Mouse (Mus musculus) lung, adult 2 months (tissue): Measurements from ENCODE around the gene Spag17. TPM values are rescaled to one million over a fixed set of nuclear protein-coding genes. Genes with fewer than 3 reads are reported as not detected.

ENCODE experiments used
- DNase-seq: peaks from one replicate; pipeline ENCODE4 v3.0.0; 2022
- H3K4me1 ChIP-seq: fragments of 200-500 bp; 2 replicates; pipeline ENCODE4 v1.6.1; 2011; ENCODE audit warnings: low read length; ENCODE audit not compliant: control insufficient read depth, insufficient read depth
- H3K4me3 ChIP-seq: fragments of 200-500 bp; replicated peaks from 2 replicates; pipeline ENCODE3; 2011; ENCODE audit warnings: low read depth, mild to moderate bottlenecking, control low read depth, low read length; ENCODE audit errors: extremely low read depth
- CTCF ChIP-seq: fragments of 200-500 bp; IDR thresholded peaks from 2 replicates; pipeline ENCODE4 v1.5.1; 2011; ENCODE audit warnings: mild to moderate bottlenecking, low read length, control low read depth; ENCODE audit not compliant: insufficient read depth
- POLR2A ChIP-seq: fragments of 200-500 bp; IDR thresholded peaks from 2 replicates; pipeline ENCODE4 v1.6.1; 2011; ENCODE audit warnings: low read depth, mild to moderate bottlenecking, control low read depth, low read length, borderline replicate concordance; ENCODE audit errors: extremely low read depth
- WGBS: fragments of 180-500 bp; shearing (Covaris S2); methylation state at CpG from one replicate; pipeline ENCODE4 v1.1.7; 2018; 5-methylcytosine and 5-hydroxymethylcytosine counted together
- polyA plus RNA-seq: library from polyadenylated mRNA; depleted of rRNA; stranded (reverse); fragments of >200 nt; gene quantifications from 2 replicates; pipeline ENCODE4 v1.2.3, GENCODE M21; 2012

Gene Spag17
- polyA plus RNA-seq, 1 experiment: 1.2 TPM

GRCm38 (mm10) chr3:99964345-99964744, 79.1 kb downstream of the Spag17 start:
- WGBS: 89% methylated on average over 6 of the region's 6 CpGs
- H3K4me1 ChIP-seq: no peaks in the 10 kb centered on the region
- DNase-seq: no peak
- TF ChIP-seq POLR2A (no peak), CTCF (no peak)
- no peak overlapping the region for H3K4me3 ChIP-seq

- WGBS: 46% methylated on average over 4 of the region's 4 CpGs
- no peak for DNase-seq
- Histone ChIP-seq H3K4me3 (no peak overlapping the region), H3K4me1 (no peaks in the 10 kb centered on the region)
- TF ChIP-seq POLR2A (no peak), CTCF (no peak)
Observed at GRCm38 (mm10) chr3:99965863-99966262, 80.7 kb downstream of the Spag17 start.

GRCm38 (mm10) chr3:99966285-99966684, 81.1 kb downstream of the Spag17 start:
- TF ChIP-seq CTCF (no peak), POLR2A (no peak)
- DNase-seq: no peak
- WGBS: 57% methylated on average over 2 of the region's 2 CpGs
- no peaks in the 10 kb centered on the region for H3K4me1 ChIP-seq
- no peak overlapping the region for H3K4me3 ChIP-seq

- no peak for DNase-seq
- no peaks in the 10 kb centered on the region for H3K4me1 ChIP-seq
- WGBS: 24% methylated on average over 5 of the region's 5 CpGs
- TF ChIP-seq CTCF (no peak), POLR2A (no peak)
- H3K4me3 ChIP-seq: no peak overlapping the region
Observed at GRCm38 (mm10) chr3:99970766-99971165, 85.6 kb downstream of the Spag17 start.

GRCm38 (mm10) chr3:99981046-99981445, 95.8 kb downstream of the Spag17 start:
- DNase-seq: no peak
- Histone ChIP-seq H3K4me3 (no peak overlapping the region), H3K4me1 (no peaks in the 10 kb centered on the region)
- TF ChIP-seq POLR2A (no peak), CTCF (no peak)
- WGBS: 53% methylated on average over 7 of the region's 7 CpGs

- no peak for TF ChIP-seq POLR2A
- no peak for TF ChIP-seq CTCF
- H3K4me1 ChIP-seq: no peaks in the 10 kb centered on the region
- DNase-seq: no peak
- H3K4me3 ChIP-seq: no peak overlapping the region
- 70% methylated on average over 1 of the region's 1 CpGs for WGBS
Observed at GRCm38 (mm10) chr3:100004676-100005075, 119.5 kb downstream of the Spag17 start.

- H3K4me3 ChIP-seq: no peak overlapping the region
- DNase-seq: no peak
- no peaks in the 10 kb centered on the region for H3K4me1 ChIP-seq
- no peak for TF ChIP-seq CTCF
- TF ChIP-seq POLR2A: no peak
Observed at GRCm38 (mm10) chr3:100009807-100010206, 124.6 kb downstream of the Spag17 start.

- no peak for TF ChIP-seq POLR2A
- no peak for TF ChIP-seq CTCF
- Histone ChIP-seq H3K4me1 (no peaks in the 10 kb centered on the region), H3K4me3 (no peak overlapping the region)
- no peak for DNase-seq
- WGBS: 82% methylated on average over 1 of the region's 1 CpGs
Observed at GRCm38 (mm10) chr3:100014110-100014509, 128.9 kb downstream of the Spag17 start.

GRCm38 (mm10) chr3:100031291-100031690, 146.1 kb downstream of the Spag17 start:
- H3K4me3 ChIP-seq: no peak overlapping the region
- TF ChIP-seq POLR2A (no peak), CTCF (no peak)
- 37% methylated on average over 4 of the region's 4 CpGs for WGBS
- no peaks in the 10 kb centered on the region for H3K4me1 ChIP-seq
- no peak for DNase-seq

- Histone ChIP-seq H3K4me3 (no peak overlapping the region), H3K4me1 (no peaks in the 10 kb centered on the region)
- WGBS: 47% methylated on average over 1 of the region's 1 CpGs
- TF ChIP-seq POLR2A: no peak
- no peak for TF ChIP-seq CTCF
- no peak for DNase-seq
Observed at GRCm38 (mm10) chr3:100032969-100033368, 147.8 kb downstream of the Spag17 start.
